Mouse (Mus musculus) limb, embryonic 11.5 days (tissue): ENCODE results near the gene Lpcat4. TPM values are rescaled to one million over a fixed set of nuclear protein-coding genes. Genes with fewer than 3 reads are reported as not detected.

Source experiments
- ATAC-seq: fragments of 200-750 bp; cut with Nextera tagmentation; 2 replicates; pipeline ENCODE4 v1.8.0; 2017; ENCODE audit warnings: low read depth; ENCODE audit not compliant: insufficient number of reproducible peaks, low FRiP score, low TSS enrichment
- DNase-seq: peaks from one replicate; pipeline ENCODE4 v3.0.0-alpha.2; 2015; ENCODE audit warnings: low spot score
- H3K27ac ChIP-seq: fragments of 300-500 bp; sonication (generic); replicated peaks from 2 replicates; pipeline ENCODE4 v1.5.1; 2014; ENCODE audit warnings: low read depth, mild to moderate bottlenecking, low read length
- H3K27me3 ChIP-seq: fragments of 300-500 bp; sonication (generic); 2 replicates; pipeline ENCODE4 v1.6.1; 2014; ENCODE audit warnings: mild to moderate bottlenecking, low read length, mixed read lengths; ENCODE audit not compliant: control insufficient read depth, insufficient read depth
- H3K36me3 ChIP-seq: fragments of 300-500 bp; sonication (generic); 2 replicates; pipeline ENCODE4 v1.6.1; 2014; ENCODE audit warnings: mild to moderate bottlenecking, low read length, moderate library complexity, mixed read lengths; ENCODE audit not compliant: control insufficient read depth, insufficient read depth
- H3K4me1 ChIP-seq: fragments of 300-500 bp; sonication (generic); 2 replicates; pipeline ENCODE4 v1.6.1; 2014; ENCODE audit warnings: low read length, mixed read lengths; ENCODE audit not compliant: control insufficient read depth, insufficient read depth
- H3K4me2 ChIP-seq: fragments of 300-500 bp; sonication (generic); 2 replicates; pipeline ENCODE4 v1.6.1; 2014; ENCODE audit warnings: low read depth, mild to moderate bottlenecking, moderate library complexity; ENCODE audit not compliant: severe bottlenecking
- H3K4me3 ChIP-seq: fragments of 300-500 bp; sonication (generic); 2 replicates; pipeline ENCODE4 v1.5.1; 2014; ENCODE audit warnings: low read depth, low read length
- H3K9ac ChIP-seq: fragments of 300-500 bp; sonication (generic); 2 replicates; pipeline ENCODE4 v1.6.1; 2014; ENCODE audit warnings: mild to moderate bottlenecking, low read length
- H3K9me3 ChIP-seq: fragments of 300-500 bp; sonication (generic); 2 replicates; pipeline ENCODE4 v1.6.1; 2016; ENCODE audit warnings: low read length; ENCODE audit not compliant: control insufficient read depth
- WGBS: fragments of 180-500 bp; shearing (Covaris S2); extraction: QIAGEN DNeasy Blood & Tissue Kit; methylation state at CpG from one replicate; pipeline ENCODE4 v1.1.7; 2014; 5-methylcytosine and 5-hydroxymethylcytosine counted together
- polyA plus RNA-seq: library from polyadenylated mRNA; unstranded; fragments of >200 nt; fragmentation: Nextera tagmentation; extraction: Ambion mirVana; gene quantifications from 2 replicates; pipeline ENCODE4 v1.2.1, GENCODE M21; 2014

Lpcat4 gene
- polyA plus RNA-seq, 1 experiment from 2014 or later = 14.2 TPM

GRCm38 (mm10) chr2:112224356-112224755 is 14.9 kb upstream of the Lpcat4 start:
- Histone ChIP-seq H3K36me3 (no peaks in the 10 kb centered on the region), H3K9ac (no peak overlapping the region), H3K4me1 (no peaks in the 10 kb centered on the region), H3K4me2 (no peak overlapping the region), H3K9me3 (no peaks in the 10 kb centered on the region), H3K27ac (no peak overlapping the region), H3K27me3 (no peaks in the 10 kb centered on the region), H3K4me3 (no peak overlapping the region)
- ATAC-seq = no peak
- no peak for DNase-seq
- 60% methylated on average over 4 of the region's 4 CpGs for WGBS

GRCm38 (mm10) chr2:112232623-112233022 is 6.6 kb upstream of the Lpcat4 start:
- Histone ChIP-seq H3K9ac (no peak overlapping the region), H3K27me3 (no peaks in the 10 kb centered on the region), H3K36me3 (no peaks in the 10 kb centered on the region), H3K27ac (no peak overlapping the region), H3K9me3 (no peaks in the 10 kb centered on the region), H3K4me2 (no peak overlapping the region), H3K4me3 (no peak overlapping the region), H3K4me1 (no peaks in the 10 kb centered on the region)
- ATAC-seq = no peak
- 86% methylated on average over 1 of the region's 1 CpGs for WGBS
- no peak for DNase-seq

- H3K4me2 ChIP-seq = no peak overlapping the region
- WGBS = 82% methylated on average over 2 of the region's 2 CpGs
These were observed 2.6 kb upstream of the Lpcat4 start for GRCm38 (mm10) chr2:112236620-112237019.

GRCm38 (mm10) chr2:112238006-112238405 is 1.3 kb upstream of the Lpcat4 start:
- ATAC-seq (no peak), DNase-seq (no peak)
- H3K9ac ChIP-seq = no peak overlapping the region
- H3K9me3 ChIP-seq = no peaks in the 10 kb centered on the region
- H3K27ac ChIP-seq = no peak overlapping the region
- no peaks in the 10 kb centered on the region for H3K36me3 ChIP-seq
- 0 out of 2 replicates have a peak, but pooled peaks cover 5% of the 10 kb centered on the region for H3K4me1 ChIP-seq
- H3K27me3 ChIP-seq = no peaks in the 10 kb centered on the region
- H3K4me2 ChIP-seq = no peak overlapping the region
- 6% methylated on average over 4 of the region's 4 CpGs for WGBS
- no peak overlapping the region for H3K4me3 ChIP-seq

More at GRCm38 (mm10) chr2:112236620-112237019, 2.6 kb upstream of the Lpcat4 start:
- ATAC-seq (no peak), DNase-seq (no peak)
- no peaks in the 10 kb centered on the region for H3K27me3 ChIP-seq
- H3K27ac ChIP-seq = no peak overlapping the region
- H3K9me3 ChIP-seq = no peaks in the 10 kb centered on the region
- H3K9ac ChIP-seq = no peak overlapping the region
- no peaks in the 10 kb centered on the region for H3K36me3 ChIP-seq
- 0 out of 2 replicates have a peak, but pooled peaks cover 5% of the 10 kb centered on the region for H3K4me1 ChIP-seq
- H3K4me3 ChIP-seq = no peak overlapping the region

GRCm38 (mm10) chr2:112239935-112240721 is 860 bp downstream of the Lpcat4 start:
- peak overlapping the region; percentile 93 for H3K27ac ChIP-seq
- H3K4me1 ChIP-seq = 0 out of 2 replicates have a peak, but pooled peaks cover 5% of the 10 kb centered on the region
- ATAC-seq (peak; percentile 35), DNase-seq (peak; percentile 59)
- H3K4me3 ChIP-seq = peak overlapping the region; percentile 64
- no peaks in the 10 kb centered on the region for H3K27me3 ChIP-seq
- H3K4me2 ChIP-seq = peak overlapping the region; percentile 82
- H3K9ac ChIP-seq = peak overlapping the region; percentile 86
- WGBS = 0% methylated on average over 27 of the region's 28 CpGs
- no peaks in the 10 kb centered on the region for H3K9me3 ChIP-seq
- H3K36me3 ChIP-seq = no peaks in the 10 kb centered on the region

GRCm38 (mm10) chr2:112241787-112242186 is 2.5 kb downstream of the Lpcat4 start:
- no peaks in the 10 kb centered on the region for H3K9me3 ChIP-seq
- no peaks in the 10 kb centered on the region for H3K36me3 ChIP-seq
- 0 out of 2 replicates have a peak, but pooled peaks cover 5% of the 10 kb centered on the region for H3K4me1 ChIP-seq
- ATAC-seq = no peak
- WGBS = 79% methylated on average over 14 of the region's 14 CpGs
- DNase-seq = no peak
- no peaks in the 10 kb centered on the region for H3K27me3 ChIP-seq
- H3K9ac ChIP-seq = no peak overlapping the region
- H3K4me3 ChIP-seq = no peak overlapping the region
- no peak overlapping the region for H3K4me2 ChIP-seq
- H3K27ac ChIP-seq = no peak overlapping the region

- no peak overlapping the region for H3K4me3 ChIP-seq
- DNase-seq (no peak), ATAC-seq (no peak)
- 85% methylated on average over 5 of the region's 5 CpGs for WGBS
- H3K4me1 ChIP-seq = 0 out of 2 replicates have a peak, but pooled peaks cover 5% of the 10 kb centered on the region
- no peak overlapping the region for H3K4me2 ChIP-seq
- H3K9me3 ChIP-seq = no peaks in the 10 kb centered on the region
- H3K9ac ChIP-seq = no peak overlapping the region
- no peak overlapping the region for H3K27ac ChIP-seq
- no peaks in the 10 kb centered on the region for H3K27me3 ChIP-seq
- H3K36me3 ChIP-seq = no peaks in the 10 kb centered on the region
These were observed 6.0 kb downstream of the Lpcat4 start for GRCm38 (mm10) chr2:112245307-112245706.

GRCm38 (mm10) chr2:112246193-112246592 is 6.9 kb downstream of the Lpcat4 start:
- no peak for ATAC-seq
- 90% methylated on average over 6 of the region's 6 CpGs for WGBS

More at GRCm38 (mm10) chr2:112246193-112246592, 6.9 kb downstream of the Lpcat4 start:
- Histone ChIP-seq H3K4me3 (no peak overlapping the region), H3K27ac (no peak overlapping the region), H3K4me2 (no peak overlapping the region), H3K27me3 (no peaks in the 10 kb centered on the region), H3K9me3 (no peaks in the 10 kb centered on the region), H3K4me1 (no peaks in the 10 kb centered on the region), H3K9ac (no peak overlapping the region), H3K36me3 (no peaks in the 10 kb centered on the region)
- no peak for DNase-seq
